ENCODE assay signal across 8 mouse cellular contexts in the genomic region with DNA sequence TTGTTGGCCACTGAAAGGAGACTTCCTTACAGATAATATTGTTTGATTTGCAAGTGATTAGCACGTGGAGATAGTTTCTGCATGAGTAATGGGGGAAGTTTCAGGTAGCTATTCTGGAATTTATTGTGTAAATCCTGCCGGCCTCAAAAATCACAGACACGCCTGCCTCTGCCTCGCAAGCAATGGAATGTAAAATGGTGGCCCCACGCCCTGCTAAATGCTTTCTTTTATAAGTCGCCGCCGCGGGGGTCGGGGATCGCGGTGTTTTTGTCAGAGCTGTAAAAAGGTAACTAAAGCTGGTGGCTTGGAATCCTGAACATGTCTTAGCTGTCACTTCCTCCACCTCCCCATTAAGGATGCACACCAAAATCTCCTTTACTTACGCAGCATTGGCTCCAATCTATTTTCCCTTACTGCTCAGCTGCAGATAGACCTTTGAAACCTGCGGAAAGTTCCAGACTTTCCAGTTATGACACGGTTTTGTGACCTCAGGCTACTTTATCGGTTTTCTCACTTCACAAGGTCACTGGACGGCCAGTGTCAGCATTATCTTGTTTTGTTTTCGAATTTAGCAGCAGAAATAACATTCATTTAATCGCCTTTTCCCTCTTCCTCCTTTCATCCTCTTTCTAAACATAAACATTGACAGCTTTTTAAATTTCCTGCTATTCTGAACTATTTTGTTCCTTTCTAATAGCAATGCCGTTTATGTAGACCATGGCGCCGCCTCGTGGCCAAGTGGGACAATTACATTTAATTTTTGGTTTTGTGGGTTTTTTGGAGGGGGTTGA. TPM values are rescaled to one million over a fixed set of nuclear protein-coding genes. Genes with fewer than 3 reads are reported as not detected.
DNase-seq lines count a peak whose midpoint lies in the region; ATAC-seq and TF ChIP-seq lines count a peak whose summit lies in the region.

No protein-coding gene starts in this region.

- no peaks in the 10 kb centered on the region for H3K79me2 ChIP-seq in heart, adult 2 months (replicated peaks; ENCODE audit: control insufficient read depth, insufficient read depth, low read length)

- H3K9ac ChIP-seq in heart, adult 2 months (ENCODE audit: low read depth, low read length) = 0 out of 2 replicates have a peak overlapping the region, but pooled peaks have one; percentile 25

- peak; percentile 38 to 71 for DNase-seq in heart, adult 2 months
- DNase-seq in heart, postnatal 25 days (ENCODE audit: low spot score) = no peak
- no peak for DNase-seq in Patski (ENCODE audit: low read depth, low spot score)
- DNase-seq in heart, postnatal 14 days = peak; percentile 61 to 68
- peak; percentile 31 to 34 for DNase-seq in layer of hippocampus, postnatal 36 days
- DNase-seq in spleen, postnatal 36 days (ENCODE audit: low spot score in 2 of 2) = peak; percentile 8 to 35

- H3K4me1 ChIP-seq in heart, adult 2 months (ENCODE audit: control insufficient read depth, insufficient read depth, low read length) = no peaks in the 10 kb centered on the region
- H3K4me1 ChIP-seq in cortical plate, adult 2 months (ENCODE audit: control insufficient read depth, insufficient read depth, low read length) = no peaks in the 10 kb centered on the region
- H3K4me1 ChIP-seq in megakaryocyte, embryonic 14.5 days = peaks cover 12% of the 10 kb centered on the region

- WGBS in heart, adult 2 months = 11% methylated on average over 23 of the region's 23 CpGs

- CTCF ChIA-PET in Patski (lab: Charles Lee) = interaction anchor here (1.3 to 2.0 kb wide), 3 partner anchors 36 to 211 kb away, joined by 3 to 7 read pairs (median 4); no protein-coding TSS in a partner anchor

- in situ Hi-C loops in Patski (cut with MboI; ENCODE audit: low pct_unique_long_range_greater_than_20kb) = no loop called here

- TF ChIP-seq CTCF in heart, adult 2 months (IDR thresholded peaks at IDR 0.05) = no peak; the same call in none of the 2 replicates
- peak; percentile 51 for TF ChIP-seq CTCF in Patski (IDR thresholded peaks at IDR 0.05)
- TF ChIP-seq CTCF in cortical plate, adult 2 months (IDR thresholded peaks at IDR 0.05; ENCODE audit: extremely low read depth, insufficient read depth, low read length) = peak; percentile 80

- POLR2A ChIA-PET in Patski (lab: Charles Lee) = no interaction called here

- peaks cover 22% of the 10 kb centered on the region for H3K9me3 ChIP-seq in megakaryocyte, embryonic 14.5 days

- H3K27me3 ChIP-seq in heart, adult 2 months (ENCODE audit: control insufficient read depth, insufficient read depth, low read length) = no peaks in the 10 kb centered on the region
- no peaks in the 10 kb centered on the region for H3K27me3 ChIP-seq in Patski
- no peaks in the 10 kb centered on the region for H3K27me3 ChIP-seq in megakaryocyte, embryonic 14.5 days (replicated peaks)

- peak overlapping the region; percentile 32 for H3K4me3 ChIP-seq in heart, adult 2 months
- H3K4me3 ChIP-seq in cortical plate, adult 2 months (ENCODE audit: insufficient read depth, low read length) = no peak overlapping the region
- peak overlapping the region; percentile 71 for H3K4me3 ChIP-seq in megakaryocyte, embryonic 14.5 days (replicated peaks)

- TF ChIP-seq POLR2A in heart, adult 2 months (IDR thresholded peaks at IDR 0.05; ENCODE audit: insufficient read depth, low read depth, low read length) = no peak
- no peak for TF ChIP-seq POLR2A in cortical plate, adult 2 months (IDR thresholded peaks at IDR 0.05; ENCODE audit: extremely low read depth, insufficient read depth, low read length)

- ATAC-seq in Patski = no peak

- no peak for TF ChIP-seq EP300 in heart, adult 2 months (IDR thresholded peaks at IDR 0.05; ENCODE audit: insufficient read depth, low read depth, low read length)

- intact Hi-C loops in heart, adult 2 months (cut with DNase I) = loop anchor here (1.0 to 2.0 kb wide), 2 partner anchors 126 to 211 kb away; no protein-coding TSS in a partner anchor
- intact Hi-C loops in heart, postnatal 25 days (cut with DNase I) = loop anchor here (1.0 to 2.0 kb wide), 2 partner anchors 126 to 211 kb away; no protein-coding TSS in a partner anchor
- intact Hi-C loops in heart, postnatal 14 days (cut with DNase I) = loop anchor here (1.0 to 2.0 kb wide), 2 partner anchors 126 to 211 kb away; no protein-coding TSS in a partner anchor

- no peak overlapping the region for H3K27ac ChIP-seq in heart, adult 2 months
- no peak overlapping the region for H3K27ac ChIP-seq in cortical plate, adult 2 months (ENCODE audit: insufficient read depth, low read length)

- no peaks in the 10 kb centered on the region for H3K36me3 ChIP-seq in heart, adult 2 months (ENCODE audit: control insufficient read depth, insufficient read depth, low read length)
- H3K36me3 ChIP-seq in megakaryocyte, embryonic 14.5 days (replicated peaks; ENCODE audit: low read length) = no peaks in the 10 kb centered on the region

RNA-seq across cellular contexts. Expression of a gene that starts 25.6 kb away (rescaled TPM):
- total RNA-seq in heart, adult 2 months (2021) = 10 to 100 TPM; 20.1 to 22.0 TPM
- 9.3 and 12.4 TPM in 2 replicates for polyA plus RNA-seq in heart, adult 2 months (2012; rRNA removed)
- 10 to 100 TPM; 19.7 to 20.9 TPM for total RNA-seq in heart, postnatal 25 days (2021)
- polyA plus RNA-seq in Patski (2021) = 17.6 TPM
- 17.2 and 18.4 TPM in 2 replicates for polyA plus RNA-seq in cortical plate, adult 2 months (2012; rRNA removed)
- 10 to 100 TPM; 22.0 to 23.6 TPM for total RNA-seq in heart, postnatal 14 days (2021)
- total RNA-seq in layer of hippocampus, postnatal 36 days (2021) = 10 to 100 TPM; 46.8 to 52.9 TPM
- 1.2 and 4.5 TPM in 2 replicates for polyA plus RNA-seq in megakaryocyte, embryonic 14.5 days (2012; ENCODE audit: insufficient read depth, low replicate concordance)

Comparison
In these comparisons a context has a peak if more than half of its experiments do, and no peak if none do; other contexts are left out.
1. DNase-seq: peak in heart, adult 2 months (2 of 2), heart, postnatal 14 days (2 of 2), layer of hippocampus, postnatal 36 days (2 of 2) and spleen, postnatal 36 days (2 of 2); none in heart, postnatal 25 days (single experiment) and Patski (single experiment).